Mouse (Mus musculus): ENCODE data around the gene Gm13697. TPM values are rescaled to one million over a fixed set of nuclear protein-coding genes. Genes with fewer than 3 reads are reported as not detected.
"Not testable (repeated sequence)": the region's sequence is repeated elsewhere in the genome, so short reads cannot be mapped to it uniquely, and the experiment has no call there.

Gene Gm13697
- polyA plus RNA-seq, 1 experiment from 2014 or later = not detected

DNA sequence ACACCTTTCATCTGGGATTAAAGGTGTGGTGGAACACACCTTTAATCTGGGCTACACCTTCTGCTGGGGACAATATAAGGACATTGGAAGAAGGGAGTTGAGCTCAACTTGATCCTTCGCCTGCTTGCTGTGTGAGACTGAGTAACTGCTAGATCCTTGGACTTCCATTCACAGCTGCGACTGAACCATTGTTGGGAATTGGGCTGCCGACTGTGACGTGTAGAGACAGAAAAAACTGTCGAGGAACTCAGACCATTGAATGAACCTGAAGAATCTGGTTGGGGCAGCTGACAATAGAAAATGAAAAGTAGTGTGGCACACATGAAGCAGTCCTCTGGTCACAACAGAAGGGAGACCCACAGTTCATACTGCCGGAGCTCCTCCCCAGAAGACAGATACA, 5.7 kb downstream of the Gm13697 start, which contains the start of gene Gm13691:
TSS of gene Gm13691 (plus strand) at position 301 of the 400 bp plus-strand sequence.
- not testable (repeated sequence) for H3K27me3 ChIP-seq (ENCODE audit: control insufficient read depth, insufficient read depth, low read depth, low read length); H3K4me1 ChIP-seq (replicated peaks; ENCODE audit: control insufficient read depth, insufficient read depth, low read length); H3K4me3 ChIP-seq (ENCODE audit: low read length); H3K36me3 ChIP-seq (ENCODE audit: control insufficient read depth, insufficient read depth, low read length); H3K9me3 ChIP-seq (ENCODE audit: control insufficient read depth, low read length); H3K4me2 ChIP-seq (ENCODE audit: low read depth, low read length); ATAC-seq (ENCODE audit: low read depth); H3K27ac ChIP-seq (ENCODE audit: low read length); H3K9ac ChIP-seq (ENCODE audit: low read length)
- WGBS = no CpG with 5 or more reads among the region's 6 CpGs

DNA sequence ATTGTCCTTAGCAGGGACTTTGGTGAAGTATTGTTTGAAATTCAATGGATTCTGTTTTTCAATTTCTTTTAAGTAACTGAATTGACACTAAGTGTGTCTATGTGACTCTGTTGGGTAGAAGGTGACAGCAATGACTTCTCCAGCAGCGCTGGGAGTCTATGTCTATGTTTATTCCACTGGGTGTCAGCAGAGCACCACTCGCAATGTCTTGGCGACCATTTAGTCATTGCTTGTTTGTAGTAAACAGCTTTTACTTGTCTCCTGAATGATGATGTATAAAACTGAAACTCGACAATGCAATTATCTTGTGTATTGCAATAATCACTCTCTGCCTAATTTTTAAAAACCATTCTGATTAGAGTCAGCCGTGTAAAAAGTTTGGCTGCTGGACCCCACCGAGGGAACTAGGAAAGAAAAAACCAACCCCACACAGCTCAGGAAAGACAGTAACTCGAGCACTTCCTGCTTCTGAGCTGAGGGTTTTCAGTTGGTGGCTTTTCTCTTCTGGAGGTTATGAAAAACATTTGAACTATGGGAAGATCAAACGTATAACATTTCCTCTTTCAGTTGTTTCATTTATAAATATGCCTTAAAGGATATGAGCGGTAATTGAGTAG, 9.2 kb downstream of the Gm13697 start:
- not testable (repeated sequence) for H3K9ac ChIP-seq (ENCODE audit: low read length); H3K36me3 ChIP-seq (ENCODE audit: control insufficient read depth, insufficient read depth, low read length); H3K9me3 ChIP-seq (ENCODE audit: control insufficient read depth, low read length); H3K4me1 ChIP-seq (replicated peaks; ENCODE audit: control insufficient read depth, insufficient read depth, low read length); H3K27me3 ChIP-seq (ENCODE audit: control insufficient read depth, insufficient read depth, low read depth, low read length)
- 24% methylated on average over 7 of the region's 9 CpGs for WGBS
- Histone ChIP-seq H3K4me2 (ENCODE audit: low read depth, low read length) (peak overlapping the region; percentile 9; the same call in 1 of the 2 replicates), H3K27ac (ENCODE audit: low read length) (peak overlapping the region; percentile 25; the same call in 1 of the 2 replicates), H3K4me3 (ENCODE audit: low read length) (peak overlapping the region; percentile 1; the same call in 1 of the 2 replicates)
- peak; percentile 83 for ATAC-seq (ENCODE audit: low read depth)

DNA sequence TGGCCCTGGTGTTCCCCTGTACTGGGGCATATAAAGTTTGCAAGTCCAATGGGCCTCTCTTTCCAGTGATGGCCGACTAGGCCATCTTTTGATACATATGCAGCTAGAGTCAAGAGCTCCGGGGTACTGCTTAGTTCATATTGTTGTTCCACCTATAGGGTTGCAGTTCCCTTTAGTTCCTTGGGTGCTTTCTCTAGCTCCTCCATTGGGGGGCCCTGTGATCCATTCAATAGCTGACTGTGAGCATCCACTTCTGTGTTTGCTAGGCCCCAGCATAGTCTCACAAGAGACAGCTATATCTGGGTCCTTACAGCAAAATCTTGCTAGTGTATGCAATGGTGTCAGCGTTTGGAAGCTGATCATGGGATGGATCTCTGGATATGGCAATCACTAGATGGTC, 10.0 kb downstream of the Gm13697 start:
- H3K27ac ChIP-seq (ENCODE audit: low read length); H3K9ac ChIP-seq (ENCODE audit: low read length); H3K4me2 ChIP-seq (ENCODE audit: low read depth, low read length); H3K4me3 ChIP-seq (ENCODE audit: low read length); H3K36me3 ChIP-seq (ENCODE audit: control insufficient read depth, insufficient read depth, low read length); ATAC-seq (ENCODE audit: low read depth); H3K4me1 ChIP-seq (replicated peaks; ENCODE audit: control insufficient read depth, insufficient read depth, low read length); H3K27me3 ChIP-seq (ENCODE audit: control insufficient read depth, insufficient read depth, low read depth, low read length); H3K9me3 ChIP-seq (ENCODE audit: control insufficient read depth, low read length): not testable (repeated sequence)
- no CpG with 5 or more reads among the region's 3 CpGs for WGBS

DNA sequence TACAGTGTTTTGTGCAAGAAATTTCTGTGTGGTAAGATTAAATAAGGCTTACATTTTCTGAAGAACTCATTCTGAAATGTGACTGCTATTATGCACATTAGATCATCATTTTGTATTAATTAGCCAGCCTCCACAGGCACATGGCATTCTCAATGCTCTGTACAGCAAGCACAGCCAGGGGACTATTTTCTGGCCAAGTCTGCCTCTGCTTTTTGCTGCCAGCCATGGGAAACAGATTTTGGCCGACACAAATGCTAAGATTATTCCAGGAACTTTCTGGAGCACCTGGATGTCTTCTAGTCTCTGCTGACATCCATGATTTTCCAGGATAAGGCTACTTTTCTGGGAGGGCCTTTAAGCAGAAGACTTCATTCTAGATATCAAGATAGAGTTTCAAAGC, 24.4 kb downstream of the Gm13697 start:
- Histone ChIP-seq H3K4me1 (replicated peaks; ENCODE audit: control insufficient read depth, insufficient read depth, low read length) (no peaks in the 10 kb centered on the region), H3K27me3 (ENCODE audit: control insufficient read depth, insufficient read depth, low read depth, low read length) (no peaks in the 10 kb centered on the region), H3K4me3 (ENCODE audit: low read length) (no peak overlapping the region), H3K27ac (ENCODE audit: low read length) (no peak overlapping the region), H3K9me3 (ENCODE audit: control insufficient read depth, low read length) (no peaks in the 10 kb centered on the region), H3K9ac (ENCODE audit: low read length) (no peak overlapping the region), H3K36me3 (ENCODE audit: control insufficient read depth, insufficient read depth, low read length) (no peaks in the 10 kb centered on the region), H3K4me2 (ENCODE audit: low read depth, low read length) (no peak overlapping the region)
- no peak for ATAC-seq (ENCODE audit: low read depth)
- WGBS = 48% methylated on average over 1 of the region's 1 CpGs

DNA sequence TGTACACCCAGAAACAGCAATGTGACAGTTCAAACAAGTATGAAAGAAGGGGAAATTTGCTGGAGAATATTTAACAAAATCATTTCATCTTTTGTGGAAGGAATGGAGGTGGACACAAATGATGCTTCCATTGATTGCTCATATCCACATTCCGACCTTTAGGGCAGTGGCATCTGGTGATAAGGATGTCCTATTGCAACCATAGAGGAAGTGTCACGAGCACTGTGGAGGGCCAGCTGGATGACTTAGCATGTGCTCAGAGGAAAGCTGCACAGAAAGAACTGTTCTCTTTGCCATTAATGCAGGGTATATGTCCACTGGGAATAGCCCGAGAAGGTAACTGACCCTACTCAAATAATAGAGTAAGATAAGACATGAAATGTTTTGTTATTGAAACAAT, 25.3 kb downstream of the Gm13697 start:
- WGBS = 55% methylated on average over 3 of the region's 3 CpGs
- no peak for ATAC-seq (ENCODE audit: low read depth)
- no peaks in the 10 kb centered on the region for H3K36me3 ChIP-seq (ENCODE audit: control insufficient read depth, insufficient read depth, low read length)
- H3K4me3 ChIP-seq (ENCODE audit: low read length) = no peak overlapping the region
- H3K4me2 ChIP-seq (ENCODE audit: low read depth, low read length) = no peak overlapping the region
- H3K9ac ChIP-seq (ENCODE audit: low read length) = no peak overlapping the region
- H3K4me1 ChIP-seq (replicated peaks; ENCODE audit: control insufficient read depth, insufficient read depth, low read length) = no peaks in the 10 kb centered on the region; the same call in 1 of the 2 replicates
- H3K27me3 ChIP-seq (ENCODE audit: control insufficient read depth, insufficient read depth, low read depth, low read length) = no peaks in the 10 kb centered on the region
- H3K9me3 ChIP-seq (ENCODE audit: control insufficient read depth, low read length) = no peaks in the 10 kb centered on the region
- no peak overlapping the region for H3K27ac ChIP-seq (ENCODE audit: low read length)

DNA sequence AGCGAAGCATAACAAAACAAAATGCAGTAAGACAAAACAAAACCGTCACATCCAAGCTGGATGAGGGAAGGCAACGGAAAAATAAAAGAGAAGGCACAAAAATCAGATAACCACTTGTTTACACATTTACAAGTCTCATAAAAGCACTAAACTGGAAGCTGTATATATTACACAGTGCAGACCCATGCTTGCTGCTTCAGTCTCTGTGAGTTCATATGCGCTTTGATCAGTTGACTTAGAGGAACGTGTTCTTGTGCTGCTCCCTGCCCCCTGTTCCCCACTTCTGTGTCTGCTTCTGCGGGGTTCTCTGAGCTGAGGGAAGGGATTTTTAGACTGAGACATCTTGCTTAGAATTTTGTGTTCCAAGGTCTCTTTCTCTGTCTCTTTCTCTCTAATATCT, 30.0 kb downstream of the Gm13697 start:
- peak; percentile 57 for ATAC-seq (ENCODE audit: low read depth)
- 49% methylated on average over 6 of the region's 6 CpGs for WGBS
- Histone ChIP-seq H3K4me1 (replicated peaks; ENCODE audit: control insufficient read depth, insufficient read depth, low read length) (peaks cover 3% of the 10 kb centered on the region; the same call in 1 of the 2 replicates), H3K9ac (ENCODE audit: low read length) (peak overlapping the region; percentile 20; the same call in 1 of the 2 replicates), H3K4me3 (ENCODE audit: low read length) (no peak overlapping the region), H3K9me3 (ENCODE audit: control insufficient read depth, low read length) (no peaks in the 10 kb centered on the region), H3K27me3 (ENCODE audit: control insufficient read depth, insufficient read depth, low read depth, low read length) (no peaks in the 10 kb centered on the region), H3K4me2 (ENCODE audit: low read depth, low read length) (0 out of 2 replicates have a peak overlapping the region, but pooled peaks have one; percentile 6), H3K36me3 (ENCODE audit: control insufficient read depth, insufficient read depth, low read length) (no peaks in the 10 kb centered on the region), H3K27ac (ENCODE audit: low read length) (peak overlapping the region; percentile 55)

DNA sequence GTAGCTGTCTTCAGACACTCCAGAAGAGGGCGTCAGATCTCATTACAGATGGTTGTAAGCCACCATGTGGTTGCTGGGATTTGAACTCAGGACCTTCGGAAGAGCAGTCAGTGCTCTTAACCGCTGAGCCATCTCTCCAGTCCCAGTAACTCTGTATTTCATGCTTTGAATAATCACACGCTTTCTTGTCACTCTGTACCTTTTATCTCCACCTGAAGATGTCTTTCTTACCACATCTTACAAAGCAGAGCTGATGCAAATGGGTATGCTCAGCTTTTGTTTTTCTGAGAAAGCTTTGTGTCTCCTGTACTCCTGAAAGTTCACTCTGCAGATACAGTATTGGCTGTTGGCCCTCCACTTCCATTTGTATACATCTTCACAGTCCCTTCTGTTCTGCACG, 31.7 kb downstream of the Gm13697 start:
- H3K4me3 ChIP-seq (ENCODE audit: low read length); H3K9ac ChIP-seq (ENCODE audit: low read length); H3K27me3 ChIP-seq (ENCODE audit: control insufficient read depth, insufficient read depth, low read depth, low read length); ATAC-seq (ENCODE audit: low read depth); H3K9me3 ChIP-seq (ENCODE audit: control insufficient read depth, low read length); H3K4me2 ChIP-seq (ENCODE audit: low read depth, low read length); H3K36me3 ChIP-seq (ENCODE audit: control insufficient read depth, insufficient read depth, low read length); H3K4me1 ChIP-seq (replicated peaks; ENCODE audit: control insufficient read depth, insufficient read depth, low read length); H3K27ac ChIP-seq (ENCODE audit: low read length): not testable (repeated sequence)
- WGBS = 72% methylated on average over 5 of the region's 5 CpGs

DNA sequence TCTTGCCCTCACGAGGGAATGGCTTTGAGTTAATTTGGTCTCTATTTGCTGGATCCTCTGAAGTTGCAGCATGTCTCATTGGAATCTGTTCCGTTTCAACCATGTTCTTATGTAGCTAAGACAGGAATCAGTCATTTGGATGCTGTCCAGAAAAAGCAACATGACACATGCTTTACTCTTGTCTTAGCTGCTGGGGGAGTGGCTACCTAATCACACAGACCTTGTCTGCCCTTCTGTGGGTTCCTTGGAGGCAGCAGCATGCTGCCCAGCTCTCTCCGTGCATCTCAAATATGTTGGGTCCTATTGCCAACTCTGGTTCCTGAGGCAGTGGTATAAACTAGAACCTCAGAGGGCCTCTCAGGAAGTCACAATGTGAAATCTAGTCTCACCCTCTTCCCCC, 33.8 kb downstream of the Gm13697 start:
- no peak overlapping the region for H3K4me2 ChIP-seq (ENCODE audit: low read depth, low read length)
- H3K27ac ChIP-seq (ENCODE audit: low read length) = peak overlapping the region; percentile 45
- no peak overlapping the region for H3K9ac ChIP-seq (ENCODE audit: low read length)
- no peak overlapping the region for H3K4me3 ChIP-seq (ENCODE audit: low read length)
- H3K9me3 ChIP-seq (ENCODE audit: control insufficient read depth, low read length) = no peaks in the 10 kb centered on the region
- peaks cover 3% of the 10 kb centered on the region; the same call in 1 of the 2 replicates for H3K4me1 ChIP-seq (replicated peaks; ENCODE audit: control insufficient read depth, insufficient read depth, low read length)
- ATAC-seq (ENCODE audit: low read depth) = no peak
- no peaks in the 10 kb centered on the region for H3K36me3 ChIP-seq (ENCODE audit: control insufficient read depth, insufficient read depth, low read length)
- H3K27me3 ChIP-seq (ENCODE audit: control insufficient read depth, insufficient read depth, low read depth, low read length) = no peaks in the 10 kb centered on the region
- WGBS = 33% methylated on average over 3 of the region's 3 CpGs

DNA sequence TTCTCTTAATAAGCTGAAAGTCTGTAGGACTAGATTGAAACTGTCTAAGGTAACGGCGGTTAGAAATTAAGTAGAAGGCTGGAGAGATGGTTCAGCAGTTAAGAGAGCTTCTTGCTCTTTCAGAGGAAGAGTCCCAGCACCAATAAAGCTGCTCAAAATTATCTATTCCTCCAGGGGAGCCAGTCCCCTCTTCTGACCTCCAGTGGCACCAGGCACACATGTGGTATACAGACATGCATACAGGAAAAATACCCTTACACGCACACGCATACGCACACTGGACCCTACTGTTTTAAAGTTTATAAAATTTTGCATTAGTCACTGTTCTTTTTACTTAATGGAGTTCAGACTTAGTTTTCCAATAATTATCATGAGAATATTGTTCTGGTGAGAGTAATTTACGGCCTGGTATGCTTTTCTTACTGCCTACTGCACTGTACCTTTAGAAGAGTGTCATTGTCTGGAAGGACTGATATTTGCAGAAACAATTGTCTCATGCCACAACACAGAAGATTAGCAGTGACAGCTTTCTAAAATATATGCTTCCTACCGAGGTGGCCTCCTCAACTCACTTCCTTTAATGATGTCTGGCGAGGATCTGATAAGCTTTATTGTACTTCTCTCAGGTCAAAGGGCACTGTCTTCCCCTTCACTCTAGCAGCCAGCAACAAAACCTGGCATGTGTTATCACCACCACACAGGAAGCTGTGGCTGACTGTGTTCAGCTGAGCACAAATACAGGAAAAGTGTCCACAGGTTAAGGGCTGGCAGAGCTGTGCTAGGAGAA, 35.2 kb downstream of the Gm13697 start:
- WGBS = 58% methylated on average over 8 of the region's 8 CpGs

More for the DNA sequence above, 35.2 kb downstream of the Gm13697 start:
- ATAC-seq (ENCODE audit: low read depth) = peak; percentile 85
- Histone ChIP-seq H3K9ac (ENCODE audit: low read length) (no peak overlapping the region), H3K36me3 (ENCODE audit: control insufficient read depth, insufficient read depth, low read length) (no peaks in the 10 kb centered on the region), H3K27me3 (ENCODE audit: control insufficient read depth, insufficient read depth, low read depth, low read length) (no peaks in the 10 kb centered on the region), H3K4me1 (replicated peaks; ENCODE audit: control insufficient read depth, insufficient read depth, low read length) (peaks cover 3% of the 10 kb centered on the region; the same call in 1 of the 2 replicates), H3K27ac (ENCODE audit: low read length) (peak overlapping the region; percentile 56), H3K4me3 (ENCODE audit: low read length) (no peak overlapping the region), H3K9me3 (ENCODE audit: control insufficient read depth, low read length) (no peaks in the 10 kb centered on the region), H3K4me2 (ENCODE audit: low read depth, low read length) (no peak overlapping the region)

Data from lung, embryonic 16.5 days (tissue).